Mouse (Mus musculus): ENCODE results near the gene Prc1.

DNA sequence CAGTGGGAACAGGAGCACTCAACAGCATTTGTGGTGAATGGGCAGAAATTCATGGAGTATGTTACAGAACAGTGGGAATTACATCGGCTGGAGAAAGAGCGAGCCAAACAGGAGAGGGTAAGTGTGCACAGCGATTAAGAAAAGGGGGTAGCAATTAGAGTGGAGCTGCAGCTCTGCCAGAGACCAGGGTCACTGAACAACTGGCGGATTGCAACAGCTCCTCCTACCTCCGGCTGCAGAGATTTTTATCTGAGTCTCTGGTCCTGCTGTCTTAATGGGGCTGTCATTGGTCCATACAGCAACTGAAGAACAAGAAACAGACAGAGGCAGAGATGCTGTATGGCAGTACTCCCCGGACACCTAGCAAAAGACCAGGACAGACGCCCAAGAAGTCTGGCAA is 16.5 kb downstream of the Prc1 start:
- no peak for TF ChIP-seq POLR2A (IDR thresholded peaks at IDR 0.05; ENCODE audit: borderline replicate concordance, low read depth, low read length)
- no peak for TF ChIP-seq CTCF (IDR thresholded peaks at IDR 0.05; ENCODE audit: low read depth, low read length)

All from bone marrow macrophage, adult 2 months (primary cell).